Mouse (Mus musculus) lung, embryonic 15.5 days (tissue): ENCODE results near the gene Olfr1507. TPM values are rescaled to one million over a fixed set of nuclear protein-coding genes. Genes with fewer than 3 reads are reported as not detected.

ENCODE experiments used
- ATAC-seq: fragments of 200-750 bp; cut with Nextera tagmentation; 2 replicates; pipeline ENCODE4 v1.8.0; 2017; ENCODE audit warnings: moderate number of reproducible peaks, borderline replicate concordance; ENCODE audit not compliant: low FRiP score, low TSS enrichment; ENCODE audit errors: extremely low read depth
- H3K27ac ChIP-seq: fragments of 300-500 bp; sonication (generic); 2 replicates; pipeline ENCODE4 v1.5.1; 2015; ENCODE audit warnings: moderate library complexity, mild to moderate bottlenecking, inconsistent platforms
- H3K27me3 ChIP-seq: fragments of 300-500 bp; sonication (generic); 2 replicates; pipeline ENCODE4 v1.6.1; 2015; ENCODE audit warnings: inconsistent platforms
- H3K36me3 ChIP-seq: fragments of 300-500 bp; sonication (generic); 2 replicates; pipeline ENCODE4 v1.6.1; 2015; ENCODE audit warnings: inconsistent platforms
- H3K4me1 ChIP-seq: fragments of 300-500 bp; sonication (generic); 2 replicates; pipeline ENCODE4 v1.6.1; 2015; ENCODE audit warnings: inconsistent platforms
- H3K4me2 ChIP-seq: fragments of 300-500 bp; sonication (generic); 2 replicates; pipeline ENCODE4 v1.6.1; 2015; ENCODE audit warnings: inconsistent platforms, mild to moderate bottlenecking, moderate library complexity
- H3K4me3 ChIP-seq: fragments of 300-500 bp; sonication (generic); 2 replicates; pipeline ENCODE4 v1.5.1; 2015; ENCODE audit warnings: mild to moderate bottlenecking, inconsistent platforms
- H3K9ac ChIP-seq: fragments of 300-500 bp; sonication (generic); 2 replicates; pipeline ENCODE4 v1.6.1; 2015; ENCODE audit warnings: inconsistent platforms
- H3K9me3 ChIP-seq: fragments of 300-500 bp; sonication (generic); 2 replicates; pipeline ENCODE4 v1.6.1; 2016; ENCODE audit warnings: inconsistent platforms
- WGBS: fragments of 180-500 bp; shearing (Covaris S2); methylation state at CpG from one replicate; pipeline ENCODE4 v1.1.7; 2015; 5-methylcytosine and 5-hydroxymethylcytosine counted together
- polyA plus RNA-seq: library from polyadenylated mRNA; unstranded; fragments of >200 nt; fragmentation: Nextera tagmentation; extraction: Ambion mirVana; gene quantifications from 2 replicates; pipeline ENCODE4 v1.2.1, GENCODE M21; 2015

Olfr1507 gene
- not detected in 2 replicates for polyA plus RNA-seq

DNA sequence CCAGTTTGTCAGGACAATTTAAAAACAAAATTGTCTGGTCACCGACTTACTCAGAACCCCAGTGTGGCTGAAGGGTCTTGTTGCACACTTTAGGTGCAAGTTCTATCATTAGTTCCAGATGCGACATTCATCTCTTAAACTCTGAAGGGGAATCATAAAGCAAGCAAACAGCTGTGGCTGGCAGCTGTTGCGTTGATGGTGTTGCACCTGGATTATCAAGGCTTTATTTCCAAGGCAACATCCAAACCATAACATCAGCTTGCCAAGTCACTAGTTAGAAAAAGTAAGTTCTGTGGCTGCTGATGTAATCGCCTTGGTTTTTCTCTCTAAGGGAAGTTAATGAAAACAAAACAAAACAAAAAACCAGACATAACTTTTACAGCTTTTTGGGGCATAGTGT, at the start of gene Olfr1507:
TSS of gene Olfr1507 (minus strand) at position 234 of the 400 bp plus-strand sequence.
- no peak for ATAC-seq
- no peak within 1 kb of the TSS for H3K4me3 ChIP-seq
- no peaks in the 10 kb centered on the region for H3K4me1 ChIP-seq
- 82% methylated on average over 4 of the region's 4 CpGs for WGBS
- no peaks in the 10 kb centered on the region for H3K27me3 ChIP-seq
- no peak within 1 kb of the TSS for H3K9ac ChIP-seq
- no peaks in the 10 kb centered on the region for H3K9me3 ChIP-seq
- H3K4me2 ChIP-seq = no peak within 1 kb of the TSS
- H3K36me3 ChIP-seq = no peaks in the 10 kb centered on the region
- no peak within 1 kb of the TSS for H3K27ac ChIP-seq

DNA sequence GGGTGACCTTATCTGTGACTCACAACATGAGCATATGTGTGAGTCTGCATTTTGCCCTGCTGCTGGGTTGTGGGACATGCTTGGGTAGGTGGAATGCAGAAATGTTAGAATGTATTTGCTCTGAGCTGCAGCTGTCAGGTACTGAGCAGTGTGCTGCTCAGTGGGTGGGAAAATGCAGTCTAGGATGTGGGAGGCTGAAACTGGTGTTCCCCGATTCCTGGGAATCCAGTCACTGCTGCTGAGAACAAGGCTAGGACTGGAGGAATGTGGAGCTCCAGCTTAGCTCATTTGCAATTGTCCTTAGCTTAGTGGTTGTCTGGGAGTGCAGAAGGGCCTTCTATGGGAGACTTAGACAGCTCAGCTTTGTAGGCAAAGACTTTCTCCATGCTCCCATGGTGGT, 37.8 kb upstream of the Olfr1507 start:
- no peak overlapping the region for H3K4me2 ChIP-seq
- H3K9ac ChIP-seq = no peak overlapping the region
- H3K4me1 ChIP-seq = no peaks in the 10 kb centered on the region
- no peak overlapping the region for H3K27ac ChIP-seq
- 76% methylated on average over 1 of the region's 1 CpGs for WGBS
- H3K9me3 ChIP-seq = no peaks in the 10 kb centered on the region
- H3K4me3 ChIP-seq = no peak overlapping the region
- H3K36me3 ChIP-seq = no peaks in the 10 kb centered on the region
- ATAC-seq = no peak
- H3K27me3 ChIP-seq = no peaks in the 10 kb centered on the region

DNA sequence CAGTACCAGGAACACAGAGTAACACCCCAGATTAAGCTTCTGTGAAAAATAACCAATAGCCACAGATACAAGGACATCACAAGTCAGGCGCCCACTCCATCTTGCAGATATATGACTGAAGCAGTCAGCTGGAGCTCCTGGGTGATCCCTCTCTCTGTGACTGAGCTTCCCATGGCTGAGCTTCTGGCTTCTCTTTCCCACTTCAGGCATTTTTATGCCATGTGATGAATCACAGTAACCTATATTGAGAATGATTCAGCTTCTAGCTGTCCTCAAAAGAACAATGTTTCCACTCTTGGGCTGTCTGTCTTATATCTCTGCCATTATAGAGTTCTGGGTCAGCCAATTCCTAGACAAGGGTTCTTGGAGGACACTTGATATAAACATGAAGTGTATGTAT, 29.4 kb upstream of the Olfr1507 start:
- H3K9me3 ChIP-seq = no peaks in the 10 kb centered on the region
- WGBS = 90% methylated on average over 1 of the region's 1 CpGs
- no peak overlapping the region for H3K27ac ChIP-seq
- H3K27me3 ChIP-seq = no peaks in the 10 kb centered on the region
- H3K36me3 ChIP-seq = no peaks in the 10 kb centered on the region
- no peak overlapping the region for H3K4me2 ChIP-seq
- H3K4me1 ChIP-seq = no peaks in the 10 kb centered on the region
- no peak for ATAC-seq
- no peak overlapping the region for H3K4me3 ChIP-seq
- H3K9ac ChIP-seq = no peak overlapping the region

DNA sequence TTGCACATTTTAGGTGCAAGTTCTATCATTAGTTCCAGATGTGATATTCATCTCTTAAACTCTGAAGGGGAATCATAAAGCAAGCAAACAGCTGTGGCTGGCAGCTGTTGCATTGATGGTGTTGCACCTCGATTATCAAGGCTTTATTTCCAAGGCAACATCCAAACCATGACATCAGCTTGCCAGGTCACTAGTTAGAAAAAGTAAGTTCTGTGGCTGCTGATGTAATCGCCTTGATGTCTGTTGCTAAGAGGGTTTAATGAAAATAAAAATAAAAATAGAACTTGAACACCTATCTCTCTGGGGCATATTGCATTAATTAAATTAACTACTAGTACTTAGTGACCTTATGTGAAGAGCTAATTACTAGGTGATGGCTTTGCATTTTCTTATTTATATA, 28.2 kb downstream of the Olfr1507 start, which contains the start of gene Olfr1508:
TSS of gene Olfr1508 (minus strand) at position 101 of the 400 bp plus-strand sequence.
- no peaks in the 10 kb centered on the region for H3K4me1 ChIP-seq
- H3K36me3 ChIP-seq = no peaks in the 10 kb centered on the region
- no peak within 1 kb of the TSS for H3K27ac ChIP-seq
- H3K4me3 ChIP-seq = no peak within 1 kb of the TSS
- WGBS = 66% methylated on average over 2 of the region's 2 CpGs
- no peak within 1 kb of the TSS for H3K9ac ChIP-seq
- H3K4me2 ChIP-seq = no peak within 1 kb of the TSS
- ATAC-seq = no peak
- no peaks in the 10 kb centered on the region for H3K9me3 ChIP-seq
- no peaks in the 10 kb centered on the region for H3K27me3 ChIP-seq

DNA sequence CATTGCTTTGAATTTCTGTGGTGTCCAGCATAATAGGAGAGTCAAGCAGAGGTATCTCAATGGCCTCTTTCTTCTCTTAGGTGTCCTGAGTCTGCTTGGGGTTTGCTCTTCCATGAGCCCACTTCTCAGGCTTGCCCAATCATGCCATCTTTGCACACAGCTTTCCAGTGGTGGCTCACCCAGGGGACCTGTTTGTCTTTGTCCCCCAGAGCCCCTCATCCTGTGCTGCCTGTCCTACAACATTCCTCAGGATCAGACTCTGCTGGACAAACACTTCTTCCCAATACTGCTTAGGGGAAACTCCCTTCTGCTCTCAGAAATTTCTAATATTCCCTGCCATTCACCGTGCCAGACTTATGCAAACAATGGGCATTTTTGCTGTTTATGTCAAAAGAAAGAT, 29.8 kb downstream of the Olfr1507 start:
- Histone ChIP-seq H3K27ac (no peak overlapping the region), H3K4me1 (no peaks in the 10 kb centered on the region), H3K9ac (no peak overlapping the region), H3K4me2 (no peak overlapping the region), H3K4me3 (no peak overlapping the region), H3K27me3 (no peaks in the 10 kb centered on the region), H3K36me3 (no peaks in the 10 kb centered on the region), H3K9me3 (no peaks in the 10 kb centered on the region)
- no peak for ATAC-seq
- 55% methylated on average over 1 of the region's 1 CpGs for WGBS

DNA sequence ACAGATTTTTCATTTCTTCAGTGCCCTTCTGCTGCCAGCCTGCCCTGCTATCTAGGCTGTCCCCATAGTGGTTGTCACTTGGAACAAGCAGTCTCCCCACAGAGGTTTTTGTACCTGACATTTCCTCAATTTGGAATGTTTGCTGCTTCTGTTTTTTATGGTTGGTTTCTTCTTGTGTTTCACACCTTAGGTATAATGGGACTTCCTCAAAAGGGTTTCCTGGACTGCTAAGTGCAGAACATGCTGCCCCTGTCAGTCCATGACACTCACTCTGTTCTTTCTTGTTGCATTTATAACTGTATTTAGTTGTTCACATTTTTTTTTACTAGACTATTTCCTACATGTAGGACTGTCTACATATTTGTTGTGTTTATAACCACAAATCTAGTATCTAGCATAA, 33.6 kb downstream of the Olfr1507 start:
- H3K36me3 ChIP-seq = no peaks in the 10 kb centered on the region
- H3K27me3 ChIP-seq = no peaks in the 10 kb centered on the region
- H3K27ac ChIP-seq = no peak overlapping the region
- H3K9me3 ChIP-seq = no peaks in the 10 kb centered on the region
- H3K4me2 ChIP-seq = no peak overlapping the region
- H3K9ac ChIP-seq = no peak overlapping the region
- ATAC-seq = no peak
- no peaks in the 10 kb centered on the region for H3K4me1 ChIP-seq
- H3K4me3 ChIP-seq = no peak overlapping the region

DNA sequence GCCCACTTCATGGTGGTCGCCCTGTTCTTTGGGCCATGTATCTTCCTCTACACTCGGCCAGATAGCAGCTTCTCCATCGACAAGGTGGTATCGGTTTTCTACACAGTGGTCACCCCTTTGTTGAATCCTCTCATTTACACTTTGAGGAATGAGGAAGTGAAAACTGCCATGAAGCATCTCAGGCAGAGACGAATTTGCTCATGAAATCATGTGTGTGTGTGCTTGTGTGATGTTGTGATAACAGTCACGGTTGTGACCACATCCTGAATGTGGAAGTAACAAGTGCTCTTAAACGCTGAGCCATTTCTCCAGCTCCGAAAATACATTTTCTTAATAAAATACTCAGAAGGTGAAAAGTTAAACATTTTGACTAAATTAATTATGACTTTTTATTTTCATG, 44.4 kb downstream of the Olfr1507 start:
- no peaks in the 10 kb centered on the region for H3K4me1 ChIP-seq
- H3K27me3 ChIP-seq = no peaks in the 10 kb centered on the region
- H3K27ac ChIP-seq = no peak overlapping the region
- ATAC-seq = no peak
- no peak overlapping the region for H3K4me3 ChIP-seq
- no peaks in the 10 kb centered on the region for H3K36me3 ChIP-seq
- H3K4me2 ChIP-seq = no peak overlapping the region
- H3K9ac ChIP-seq = no peak overlapping the region
- no peaks in the 10 kb centered on the region for H3K9me3 ChIP-seq
- WGBS = 83% methylated on average over 8 of the region's 8 CpGs

DNA sequence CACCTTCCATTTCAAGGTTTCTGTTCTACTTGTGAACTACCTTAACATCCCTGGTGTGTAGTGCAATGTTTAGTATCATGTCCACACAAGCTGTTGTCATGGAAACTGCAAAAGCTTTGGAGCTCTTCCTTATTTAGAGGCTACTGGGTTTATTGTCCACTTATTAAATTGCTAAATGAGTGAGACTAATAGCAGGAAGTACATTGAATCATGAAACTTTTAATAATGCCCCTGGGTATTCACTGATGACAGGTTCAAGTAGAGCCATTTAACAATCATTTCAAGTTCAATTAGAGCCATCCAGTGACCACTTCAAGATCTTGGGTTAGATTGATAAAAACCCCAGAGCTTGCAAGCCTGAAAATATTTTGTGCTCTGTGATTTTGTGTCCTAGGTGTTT, 52.9 kb downstream of the Olfr1507 start, which contains the start of gene Olfr1509:
TSS of gene Olfr1509 (plus strand) at position 301 of the 400 bp plus-strand sequence.
- ATAC-seq = no peak
- no peak within 1 kb of the TSS for H3K4me3 ChIP-seq
- H3K4me1 ChIP-seq = no peaks in the 10 kb centered on the region
- no peak within 1 kb of the TSS for H3K9ac ChIP-seq
- no peak within 1 kb of the TSS for H3K4me2 ChIP-seq
- H3K27me3 ChIP-seq = no peaks in the 10 kb centered on the region
- no peaks in the 10 kb centered on the region for H3K9me3 ChIP-seq
- H3K36me3 ChIP-seq = no peaks in the 10 kb centered on the region
- H3K27ac ChIP-seq = no peak within 1 kb of the TSS

Other genes starting within 250 kb of the Olfr1507 start
- 31.4 and 33.3 TPM in 2 replicates for gene Chd8, start 238.0 kb downstream of the Olfr1507 start, polyA plus RNA-seq
- gene Tox4, start 216.6 kb downstream of the Olfr1507 start, polyA plus RNA-seq = 40.5 and 44.7 TPM in 2 replicates
- 16.7 and 16.8 TPM in 2 replicates for gene Rab2b, start 216.2 kb downstream of the Olfr1507 start, polyA plus RNA-seq
- gene Mettl3, start 190.6 kb downstream of the Olfr1507 start, polyA plus RNA-seq = 47.0 and 47.1 TPM in 2 replicates
- gene Sall2, start 167.0 kb downstream of the Olfr1507 start, polyA plus RNA-seq = 16.2 and 16.9 TPM in 2 replicates
- gene Olfr1513, start 139.3 kb downstream of the Olfr1507 start, polyA plus RNA-seq = not detected in 2 replicates
- not detected in 2 replicates for gene Olfr1512, start 116.6 kb downstream of the Olfr1507 start, polyA plus RNA-seq
- not detected in 2 replicates for gene Olfr1511, start 98.4 kb downstream of the Olfr1507 start, polyA plus RNA-seq
- not detected in 2 replicates for gene Olfr1510, start 81.4 kb downstream of the Olfr1507 start, polyA plus RNA-seq
- not detected in 2 replicates for gene Olfr1509, start 52.8 kb downstream of the Olfr1507 start, polyA plus RNA-seq
- gene Olfr1508, start 28.3 kb downstream of the Olfr1507 start, polyA plus RNA-seq = not detected in 2 replicates